Mouse (Mus musculus): Measurements from ENCODE around the gene Tmem131l. TPM values are rescaled to one million over a fixed set of nuclear protein-coding genes. Genes with fewer than 3 reads are reported as not detected.

The Tmem131l gene
- polyA plus RNA-seq, 1 experiment: 9.8 TPM

GRCm38 (mm10) chr3:83864064-83864548, 175.9 kb downstream of the Tmem131l start:
- no peak overlapping the region for H3K27ac ChIP-seq (ENCODE audit: insufficient read depth, low read depth, low read length)
- no peaks in the 10 kb centered on the region for H3K36me3 ChIP-seq (ENCODE audit: control insufficient read depth, insufficient read depth, low read length)
- H3K4me1 ChIP-seq (ENCODE audit: control insufficient read depth, insufficient read depth, low read length): no peaks in the 10 kb centered on the region
- no peak for DNase-seq
- 88% methylated on average over 9 of the region's 9 CpGs for WGBS
- TF ChIP-seq CTCF (conservative IDR thresholded peaks at IDR 0.05; ENCODE audit: insufficient read depth, insufficient read length, low read depth, low read length) (no peak), POLR2A (IDR thresholded peaks at IDR 0.05; ENCODE audit: low read depth, low read length) (no peak)
- H3K27me3 ChIP-seq (replicated peaks; ENCODE audit: control insufficient read depth, insufficient read depth, low read length): no peaks in the 10 kb centered on the region
- H3K4me3 ChIP-seq (ENCODE audit: insufficient read depth, low read depth, low read length): no peak overlapping the region

- Histone ChIP-seq H3K27ac (ENCODE audit: insufficient read depth, low read depth, low read length) (peak overlapping the region; percentile 75), H3K27me3 (replicated peaks; ENCODE audit: control insufficient read depth, insufficient read depth, low read length) (no peaks in the 10 kb centered on the region), H3K4me1 (ENCODE audit: control insufficient read depth, insufficient read depth, low read length) (no peaks in the 10 kb centered on the region), H3K4me3 (ENCODE audit: insufficient read depth, low read depth, low read length) (no peak overlapping the region), H3K36me3 (ENCODE audit: control insufficient read depth, insufficient read depth, low read length) (no peaks in the 10 kb centered on the region)
- 14% methylated on average over 1 of the region's 1 CpGs for WGBS
- TF ChIP-seq POLR2A (IDR thresholded peaks at IDR 0.05; ENCODE audit: low read depth, low read length): no peak
- TF ChIP-seq CTCF (conservative IDR thresholded peaks at IDR 0.05; ENCODE audit: insufficient read depth, insufficient read length, low read depth, low read length): no peak
- peak; percentile 76 for DNase-seq
Measured at GRCm38 (mm10) chr3:83862956-83863355, 177.0 kb downstream of the Tmem131l start.

- WGBS: 85% methylated on average over 7 of the region's 7 CpGs
- no peaks in the 10 kb centered on the region for H3K4me1 ChIP-seq (ENCODE audit: control insufficient read depth, insufficient read depth, low read length)
- H3K27me3 ChIP-seq (replicated peaks; ENCODE audit: control insufficient read depth, insufficient read depth, low read length): no peaks in the 10 kb centered on the region
- TF ChIP-seq CTCF (conservative IDR thresholded peaks at IDR 0.05; ENCODE audit: insufficient read depth, insufficient read length, low read depth, low read length) (no peak), POLR2A (IDR thresholded peaks at IDR 0.05; ENCODE audit: low read depth, low read length) (no peak)
- no peaks in the 10 kb centered on the region for H3K36me3 ChIP-seq (ENCODE audit: control insufficient read depth, insufficient read depth, low read length)
- no peak overlapping the region for H3K27ac ChIP-seq (ENCODE audit: insufficient read depth, low read depth, low read length)
- H3K4me3 ChIP-seq (ENCODE audit: insufficient read depth, low read depth, low read length): no peak overlapping the region
- no peak for DNase-seq
Measured at GRCm38 (mm10) chr3:83859595-83859994, 180.4 kb downstream of the Tmem131l start.

- TF ChIP-seq CTCF (conservative IDR thresholded peaks at IDR 0.05; ENCODE audit: insufficient read depth, insufficient read length, low read depth, low read length) (no peak), POLR2A (IDR thresholded peaks at IDR 0.05; ENCODE audit: low read depth, low read length) (no peak)
- 58% methylated on average over 3 of the region's 3 CpGs for WGBS
- Histone ChIP-seq H3K27me3 (replicated peaks; ENCODE audit: control insufficient read depth, insufficient read depth, low read length) (no peaks in the 10 kb centered on the region), H3K4me1 (ENCODE audit: control insufficient read depth, insufficient read depth, low read length) (no peaks in the 10 kb centered on the region), H3K27ac (ENCODE audit: insufficient read depth, low read depth, low read length) (no peak overlapping the region), H3K4me3 (ENCODE audit: insufficient read depth, low read depth, low read length) (no peak overlapping the region), H3K36me3 (ENCODE audit: control insufficient read depth, insufficient read depth, low read length) (no peaks in the 10 kb centered on the region)
- DNase-seq: no peak
Measured at GRCm38 (mm10) chr3:83859071-83859470, 180.9 kb downstream of the Tmem131l start.

- H3K27ac ChIP-seq (ENCODE audit: insufficient read depth, low read depth, low read length): no peak overlapping the region
Measured at GRCm38 (mm10) chr3:83857621-83858020, 182.4 kb downstream of the Tmem131l start.

GRCm38 (mm10) chr3:83855643-83856042, 184.3 kb downstream of the Tmem131l start:
- DNase-seq: no peak
- WGBS: 91% methylated on average over 5 of the region's 5 CpGs
- no peak for TF ChIP-seq CTCF (conservative IDR thresholded peaks at IDR 0.05; ENCODE audit: insufficient read depth, insufficient read length, low read depth, low read length)
- no peak for TF ChIP-seq POLR2A (IDR thresholded peaks at IDR 0.05; ENCODE audit: low read depth, low read length)
- no peaks in the 10 kb centered on the region for H3K36me3 ChIP-seq (ENCODE audit: control insufficient read depth, insufficient read depth, low read length)
- no peaks in the 10 kb centered on the region for H3K27me3 ChIP-seq (replicated peaks; ENCODE audit: control insufficient read depth, insufficient read depth, low read length)
- H3K4me3 ChIP-seq (ENCODE audit: insufficient read depth, low read depth, low read length): no peak overlapping the region
- no peaks in the 10 kb centered on the region for H3K4me1 ChIP-seq (ENCODE audit: control insufficient read depth, insufficient read depth, low read length)
- H3K27ac ChIP-seq (ENCODE audit: insufficient read depth, low read depth, low read length): no peak overlapping the region

More at GRCm38 (mm10) chr3:83857621-83858020, 182.4 kb downstream of the Tmem131l start:
- TF ChIP-seq CTCF (conservative IDR thresholded peaks at IDR 0.05; ENCODE audit: insufficient read depth, insufficient read length, low read depth, low read length): no peak
- Histone ChIP-seq H3K4me3 (ENCODE audit: insufficient read depth, low read depth, low read length) (no peak overlapping the region), H3K36me3 (ENCODE audit: control insufficient read depth, insufficient read depth, low read length) (no peaks in the 10 kb centered on the region), H3K4me1 (ENCODE audit: control insufficient read depth, insufficient read depth, low read length) (no peaks in the 10 kb centered on the region), H3K27me3 (replicated peaks; ENCODE audit: control insufficient read depth, insufficient read depth, low read length) (no peaks in the 10 kb centered on the region)
- WGBS: 89% methylated on average over 13 of the region's 13 CpGs
- DNase-seq: no peak

- no peak overlapping the region for H3K27ac ChIP-seq (ENCODE audit: insufficient read depth, low read depth, low read length)
- DNase-seq: no peak
- WGBS: 82% methylated on average over 2 of the region's 2 CpGs
- no peaks in the 10 kb centered on the region for H3K4me1 ChIP-seq (ENCODE audit: control insufficient read depth, insufficient read depth, low read length)
- TF ChIP-seq CTCF (conservative IDR thresholded peaks at IDR 0.05; ENCODE audit: insufficient read depth, insufficient read length, low read depth, low read length) (no peak), POLR2A (IDR thresholded peaks at IDR 0.05; ENCODE audit: low read depth, low read length) (no peak)
- no peaks in the 10 kb centered on the region for H3K36me3 ChIP-seq (ENCODE audit: control insufficient read depth, insufficient read depth, low read length)
- H3K27me3 ChIP-seq (replicated peaks; ENCODE audit: control insufficient read depth, insufficient read depth, low read length): no peaks in the 10 kb centered on the region
- no peak overlapping the region for H3K4me3 ChIP-seq (ENCODE audit: insufficient read depth, low read depth, low read length)
Measured at GRCm38 (mm10) chr3:83849341-83849740, 190.6 kb downstream of the Tmem131l start.

Other genes with a start within 250 kb of the Tmem131l start
- gene Tlr2, start 198.4 kb downstream of the Tmem131l start, polyA plus RNA-seq (2012; rRNA removed): 1.9 and 2.1 TPM in 2 replicates
- 0.54 and 0.72 TPM in 2 replicates for gene Mnd1, start 115.6 kb upstream of the Tmem131l start, polyA plus RNA-seq (2012; rRNA removed)
- not detected in 2 replicates for gene Gm6525, start 133.9 kb upstream of the Tmem131l start, polyA plus RNA-seq (2012; rRNA removed)